Mouse (Mus musculus): ENCODE data around the gene Zfp629. TPM values are rescaled to one million over a fixed set of nuclear protein-coding genes. Genes with fewer than 3 reads are reported as not detected.
A peak's percentile ranks its signal among the peaks of the same experiment; 100 is the strongest.

Zfp629 gene
- polyA plus RNA-seq, 1 experiment from 2014 or later, result 35.8 TPM

DNA sequence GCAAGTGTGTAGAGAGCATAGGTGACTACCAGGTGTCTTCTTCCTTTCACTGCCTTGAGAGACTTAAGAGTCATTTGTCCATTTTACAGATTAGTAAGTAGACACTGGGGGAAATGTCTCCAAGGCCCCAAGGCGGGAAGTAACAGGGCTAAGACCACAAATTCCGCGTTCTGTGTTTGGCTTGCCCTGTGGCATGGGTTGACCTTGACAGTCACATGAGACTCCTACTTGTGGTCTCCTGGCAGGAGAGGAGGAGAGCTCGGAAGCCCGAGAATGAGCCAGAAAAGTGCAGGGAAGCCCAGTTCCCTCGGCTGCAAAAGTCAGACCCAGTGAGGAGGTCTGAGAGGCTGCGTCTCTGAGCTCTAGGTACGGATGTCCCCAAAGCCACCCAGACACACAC, 2.1 kb downstream of the Zfp629 start:
- Histone ChIP-seq H3K4me1 (peaks cover 26% of the 10 kb centered on the region), H3K4me2 (replicated peaks) (peak overlapping the region; percentile 82), H3K36me3 (peaks cover 44% of the 10 kb centered on the region), H3K27ac (no peak overlapping the region), H3K9ac (peak overlapping the region; percentile 98), H3K27me3 (no peaks in the 10 kb centered on the region), H3K4me3 (peak overlapping the region; percentile 100), H3K9me3 (replicated peaks) (no peaks in the 10 kb centered on the region)
- WGBS, result 79% methylated on average over 8 of the region's 8 CpGs
- ATAC-seq (ENCODE audit: low FRiP score), result no peak

DNA sequence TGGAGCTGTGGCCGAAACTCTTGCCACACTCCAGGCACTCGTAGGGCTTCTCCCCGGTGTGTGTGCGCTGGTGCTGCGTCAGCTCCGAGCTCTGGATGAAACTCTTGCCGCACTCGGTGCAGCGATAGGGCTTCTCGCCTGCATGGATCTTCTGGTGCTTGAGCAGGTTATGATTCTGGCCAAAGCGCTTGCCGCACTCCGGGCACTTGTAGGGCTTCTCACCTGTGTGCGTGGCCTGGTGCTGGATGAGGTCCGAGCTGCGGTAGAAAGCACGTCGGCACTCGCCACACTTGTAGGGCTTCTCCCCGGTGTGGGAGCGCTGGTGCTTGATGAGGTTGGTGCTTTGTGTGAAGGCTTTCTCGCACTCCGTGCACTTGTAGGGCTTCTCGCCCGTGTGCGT, 4.0 kb downstream of the Zfp629 start:
- no peak overlapping the region for H3K27ac ChIP-seq
- H3K4me1 ChIP-seq, result peaks cover 17% of the 10 kb centered on the region
- H3K4me3 ChIP-seq, result no peak overlapping the region
- no peaks in the 10 kb centered on the region for H3K9me3 ChIP-seq (replicated peaks)
- ATAC-seq (ENCODE audit: low FRiP score), result no peak
- H3K9ac ChIP-seq, result no peak overlapping the region
- WGBS, result 96% methylated on average over 26 of the region's 26 CpGs
- H3K36me3 ChIP-seq, result peaks cover 64% of the 10 kb centered on the region
- H3K27me3 ChIP-seq, result no peaks in the 10 kb centered on the region
- no peak overlapping the region for H3K4me2 ChIP-seq (replicated peaks)

DNA sequence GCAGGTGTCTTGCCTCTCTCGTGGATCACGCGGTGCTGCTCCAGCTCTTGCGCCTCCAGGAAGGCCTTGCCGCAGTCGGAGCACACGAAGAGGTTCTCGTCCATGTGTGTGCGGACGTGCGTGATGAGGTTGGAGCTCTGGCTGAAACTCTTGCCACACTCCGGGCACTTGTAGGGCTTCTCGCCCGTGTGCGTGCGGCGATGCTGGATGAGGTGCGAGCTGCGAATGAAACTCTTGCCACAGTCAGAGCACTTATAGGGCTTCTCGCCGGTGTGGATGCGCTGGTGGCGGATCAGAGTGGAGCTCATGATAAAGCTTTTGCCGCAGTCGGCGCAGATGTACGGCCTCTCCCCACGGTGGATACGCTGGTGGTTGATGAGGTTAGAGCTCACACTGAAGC, 4.6 kb downstream of the Zfp629 start:
- Histone ChIP-seq H3K27me3 (no peaks in the 10 kb centered on the region), H3K4me1 (peaks cover 12% of the 10 kb centered on the region), H3K4me3 (no peak overlapping the region), H3K9me3 (replicated peaks) (no peaks in the 10 kb centered on the region), H3K4me2 (replicated peaks) (no peak overlapping the region), H3K27ac (no peak overlapping the region), H3K36me3 (peaks cover 69% of the 10 kb centered on the region), H3K9ac (no peak overlapping the region)
- ATAC-seq (ENCODE audit: low FRiP score), result no peak
- 97% methylated on average over 29 of the region's 29 CpGs for WGBS

GRCm38 (mm10) chr7:127607150-127607549, 8.4 kb downstream of the Zfp629 start:
- no peak overlapping the region for H3K9ac ChIP-seq
- H3K4me1 ChIP-seq, result no peaks in the 10 kb centered on the region
- H3K36me3 ChIP-seq, result peaks cover 90% of the 10 kb centered on the region
- H3K4me2 ChIP-seq (replicated peaks), result no peak overlapping the region
- WGBS, result 88% methylated on average over 6 of the region's 6 CpGs
- no peaks in the 10 kb centered on the region for H3K27me3 ChIP-seq
- H3K27ac ChIP-seq, result no peak overlapping the region
- no peak overlapping the region for H3K4me3 ChIP-seq
- ATAC-seq (ENCODE audit: low FRiP score), result no peak
- no peaks in the 10 kb centered on the region for H3K9me3 ChIP-seq (replicated peaks)

DNA sequence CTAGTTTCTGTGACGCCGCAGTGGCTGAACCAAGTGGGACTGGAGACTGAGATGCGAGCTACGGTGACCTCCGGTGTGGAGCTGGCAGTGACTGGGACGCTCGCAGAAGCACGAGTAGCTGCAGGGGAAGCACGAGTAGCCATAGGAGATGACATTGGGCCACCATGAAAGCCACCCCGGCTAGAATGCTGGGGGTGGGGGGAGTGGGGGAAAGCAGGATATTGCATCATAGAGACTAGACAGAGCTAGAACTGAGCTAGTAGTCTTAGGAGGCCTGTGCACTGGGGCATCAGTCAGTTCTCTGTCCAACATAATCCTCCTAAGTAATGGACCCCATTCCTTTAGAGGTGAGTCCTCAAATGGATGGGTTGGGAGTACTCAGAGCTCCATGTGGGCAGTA, 11.3 kb downstream of the Zfp629 start:
- H3K4me2 ChIP-seq (replicated peaks), result no peak overlapping the region
- 91% methylated on average over 10 of the region's 10 CpGs for WGBS
- H3K9ac ChIP-seq, result no peak overlapping the region
- H3K27me3 ChIP-seq, result no peaks in the 10 kb centered on the region
- H3K27ac ChIP-seq, result no peak overlapping the region
- H3K4me3 ChIP-seq, result no peak overlapping the region
- H3K4me1 ChIP-seq, result no peaks in the 10 kb centered on the region
- no peak for ATAC-seq (ENCODE audit: low FRiP score)
- peaks cover 88% of the 10 kb centered on the region for H3K36me3 ChIP-seq
- no peaks in the 10 kb centered on the region for H3K9me3 ChIP-seq (replicated peaks)

DNA sequence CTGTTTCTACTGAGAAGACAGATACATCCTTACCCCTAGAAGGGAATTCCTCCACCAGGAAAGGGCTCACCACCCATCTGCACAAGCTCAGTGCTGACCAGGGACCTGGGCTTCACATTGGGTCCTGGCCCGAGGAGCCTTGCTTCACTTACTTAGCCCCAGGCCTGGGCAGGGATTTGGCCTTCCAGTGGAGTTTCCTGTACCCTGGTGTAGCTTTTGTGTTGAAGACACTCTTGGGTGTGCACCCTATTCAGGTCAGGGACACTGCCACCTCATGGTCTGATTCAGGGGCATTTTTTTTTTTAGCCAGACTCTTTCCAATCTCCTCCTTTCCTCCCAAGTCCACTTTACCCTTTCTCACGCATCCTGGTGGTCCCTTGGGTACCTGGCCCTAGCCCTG, 12.7 kb downstream of the Zfp629 start:
- Histone ChIP-seq H3K9ac (no peak overlapping the region), H3K4me1 (no peaks in the 10 kb centered on the region), H3K36me3 (peaks cover 88% of the 10 kb centered on the region), H3K27ac (no peak overlapping the region), H3K27me3 (no peaks in the 10 kb centered on the region), H3K4me3 (no peak overlapping the region), H3K4me2 (replicated peaks) (no peak overlapping the region), H3K9me3 (replicated peaks) (no peaks in the 10 kb centered on the region)
- ATAC-seq (ENCODE audit: low FRiP score), result no peak
- 95% methylated on average over 2 of the region's 2 CpGs for WGBS

- 91% methylated on average over 4 of the region's 4 CpGs for WGBS
- Histone ChIP-seq H3K27ac (no peak overlapping the region), H3K36me3 (peaks cover 88% of the 10 kb centered on the region), H3K4me3 (no peak overlapping the region), H3K9me3 (replicated peaks) (no peaks in the 10 kb centered on the region), H3K9ac (no peak overlapping the region), H3K4me1 (no peaks in the 10 kb centered on the region), H3K4me2 (replicated peaks) (no peak overlapping the region), H3K27me3 (no peaks in the 10 kb centered on the region)
- ATAC-seq (ENCODE audit: low FRiP score), result no peak
Measured at GRCm38 (mm10) chr7:127601735-127602134, 13.9 kb downstream of the Zfp629 start.

- Histone ChIP-seq H3K4me2 (replicated peaks) (no peak overlapping the region), H3K27me3 (no peaks in the 10 kb centered on the region), H3K9ac (no peak overlapping the region), H3K36me3 (peaks cover 92% of the 10 kb centered on the region), H3K27ac (no peak overlapping the region), H3K4me1 (no peaks in the 10 kb centered on the region), H3K4me3 (no peak overlapping the region), H3K9me3 (replicated peaks) (no peaks in the 10 kb centered on the region)
- 97% methylated on average over 7 of the region's 7 CpGs for WGBS
- no peak for ATAC-seq (ENCODE audit: low FRiP score)
Measured at GRCm38 (mm10) chr7:127600612-127601011, 15.0 kb downstream of the Zfp629 start.

DNA sequence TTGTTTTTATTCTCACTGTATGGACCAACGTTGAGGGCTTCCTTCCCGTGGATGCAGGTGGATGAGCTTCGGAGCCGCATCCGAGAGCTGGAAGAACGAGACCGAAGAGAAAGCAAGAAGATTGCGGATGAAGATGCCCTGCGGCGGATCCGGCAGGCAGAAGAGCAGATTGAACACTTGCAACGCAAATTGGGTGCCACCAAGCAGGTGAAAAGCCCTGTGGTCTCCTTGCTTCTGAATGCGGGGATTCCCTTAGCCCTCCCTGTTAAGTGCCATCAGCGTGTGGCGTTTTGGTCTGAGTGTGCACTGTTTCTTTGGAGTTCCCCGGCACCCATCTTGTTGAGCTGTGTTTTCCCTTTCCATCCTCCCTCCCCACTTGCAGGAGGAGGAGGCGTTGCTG, 18.9 kb downstream of the Zfp629 start:
- Histone ChIP-seq H3K27me3 (no peaks in the 10 kb centered on the region), H3K9ac (no peak overlapping the region), H3K9me3 (replicated peaks) (no peaks in the 10 kb centered on the region), H3K4me2 (replicated peaks) (no peak overlapping the region), H3K27ac (no peak overlapping the region), H3K36me3 (peaks cover 98% of the 10 kb centered on the region), H3K4me3 (no peak overlapping the region), H3K4me1 (no peaks in the 10 kb centered on the region)
- 94% methylated on average over 17 of the region's 17 CpGs for WGBS
- no peak for ATAC-seq (ENCODE audit: low FRiP score)

DNA sequence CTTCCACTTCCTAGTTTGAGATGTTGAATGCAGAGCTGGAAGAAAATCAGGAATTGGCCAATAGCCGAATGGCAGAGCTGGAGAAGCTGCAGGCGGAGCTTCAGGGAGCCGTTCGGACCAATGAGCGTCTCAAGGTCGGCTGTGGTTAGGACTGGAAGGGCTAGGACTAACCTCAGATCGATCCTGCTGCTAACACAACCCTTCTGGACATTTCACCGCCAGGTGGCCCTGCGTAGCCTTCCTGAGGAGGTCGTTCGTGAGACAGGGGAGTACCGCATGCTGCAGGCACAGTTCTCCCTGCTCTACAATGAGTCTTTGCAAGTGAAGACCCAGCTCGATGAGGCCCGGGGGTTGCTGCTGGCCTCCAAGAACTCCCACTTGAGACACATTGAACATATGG, 23.0 kb downstream of the Zfp629 start:
- H3K4me2 ChIP-seq (replicated peaks), result no peak overlapping the region
- H3K4me3 ChIP-seq, result no peak overlapping the region
- H3K27ac ChIP-seq, result no peak overlapping the region
- H3K4me1 ChIP-seq, result peaks cover 12% of the 10 kb centered on the region
- no peak overlapping the region for H3K9ac ChIP-seq
- no peaks in the 10 kb centered on the region for H3K9me3 ChIP-seq (replicated peaks)
- no peak for ATAC-seq (ENCODE audit: low FRiP score)
- no peaks in the 10 kb centered on the region for H3K27me3 ChIP-seq
- WGBS, result 90% methylated on average over 14 of the region's 14 CpGs
- H3K36me3 ChIP-seq, result peaks cover 74% of the 10 kb centered on the region

- Histone ChIP-seq H3K4me2 (replicated peaks) (no peak overlapping the region), H3K36me3 (peaks cover 60% of the 10 kb centered on the region), H3K4me3 (no peak overlapping the region), H3K9ac (no peak overlapping the region), H3K9me3 (replicated peaks) (no peaks in the 10 kb centered on the region), H3K27me3 (no peaks in the 10 kb centered on the region), H3K4me1 (peaks cover 19% of the 10 kb centered on the region), H3K27ac (no peak overlapping the region)
- 95% methylated on average over 10 of the region's 10 CpGs for WGBS
- ATAC-seq (ENCODE audit: low FRiP score), result no peak
Measured at GRCm38 (mm10) chr7:127591108-127591507, 24.5 kb downstream of the Zfp629 start.

- H3K4me3 ChIP-seq, result peak overlapping the region; percentile 84
Measured at GRCm38 (mm10) chr7:127589637-127590036, 26.0 kb downstream of the Zfp629 start.

DNA sequence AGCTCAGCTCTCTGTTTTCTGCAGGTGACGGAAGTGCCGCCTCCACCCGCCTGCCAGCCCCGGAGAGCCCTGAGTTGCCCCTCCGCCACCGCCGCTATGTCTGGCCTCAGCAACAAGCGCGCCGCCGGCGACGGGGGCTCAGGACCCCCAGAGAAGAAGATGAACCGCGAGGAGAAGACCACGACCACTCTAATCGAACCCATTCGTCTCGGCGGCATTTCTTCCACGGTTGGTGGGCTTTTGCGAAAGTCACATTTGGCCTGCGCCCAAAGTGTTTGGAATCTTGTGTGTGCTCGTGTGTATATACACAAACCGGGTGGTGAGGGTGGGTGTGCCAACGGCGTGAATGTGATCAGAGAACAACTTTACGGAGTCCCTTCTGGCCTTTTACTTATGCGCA, 26.7 kb downstream of the Zfp629 start:
- Histone ChIP-seq H3K9me3 (replicated peaks) (no peaks in the 10 kb centered on the region), H3K36me3 (peaks cover 49% of the 10 kb centered on the region), H3K4me2 (replicated peaks) (peak overlapping the region; percentile 84), H3K27me3 (no peaks in the 10 kb centered on the region), H3K4me1 (peaks cover 19% of the 10 kb centered on the region), H3K9ac (peak overlapping the region; percentile 87), H3K27ac (peak overlapping the region; percentile 64; the same call in 1 of the 2 replicates), H3K4me3 (peak overlapping the region; percentile 84)
- 5% methylated on average over 29 of the region's 29 CpGs for WGBS
- no peak for ATAC-seq (ENCODE audit: low FRiP score)

More at GRCm38 (mm10) chr7:127589637-127590036, 26.0 kb downstream of the Zfp629 start:
- Histone ChIP-seq H3K9ac (no peak overlapping the region), H3K36me3 (peaks cover 49% of the 10 kb centered on the region), H3K4me2 (replicated peaks) (peak overlapping the region; percentile 84), H3K4me1 (peaks cover 19% of the 10 kb centered on the region), H3K9me3 (replicated peaks) (no peaks in the 10 kb centered on the region), H3K27me3 (no peaks in the 10 kb centered on the region), H3K27ac (no peak overlapping the region)
- WGBS, result 95% methylated on average over 9 of the region's 9 CpGs
- no peak for ATAC-seq (ENCODE audit: low FRiP score)
